Mouse (Mus musculus): ENCODE data around the gene Dock3.
"Not testable (repeated sequence)": the region's sequence is repeated elsewhere in the genome, so short reads cannot be mapped to it uniquely, and the experiment has no call there.

Gene Dock3

GRCm38 (mm10) chr9:107099487-107099886, 132.2 kb downstream of the Dock3 start:
- in situ Hi-C loops (cut with MboI; ENCODE audit: unreplicated experiment in 2 of 2) = no loop called here

GRCm38 (mm10) chr9:107089451-107089850, 142.3 kb downstream of the Dock3 start:
- in situ Hi-C loops (cut with MboI; ENCODE audit: unreplicated experiment in 2 of 2) = not testable (repeated sequence)

- in situ Hi-C loops (cut with MboI; ENCODE audit: unreplicated experiment in 2 of 2) = no loop called here
These were observed 144.2 kb downstream of the Dock3 start for GRCm38 (mm10) chr9:107087531-107087930.

GRCm38 (mm10) chr9:107037947-107038346, 193.8 kb downstream of the Dock3 start:
- in situ Hi-C loops (cut with MboI; ENCODE audit: unreplicated experiment in 2 of 2) = no loop called here

- in situ Hi-C loops (cut with MboI; ENCODE audit: unreplicated experiment in 2 of 2) = no loop called here
These were observed 204.1 kb downstream of the Dock3 start for GRCm38 (mm10) chr9:107027586-107027985.

DNA sequence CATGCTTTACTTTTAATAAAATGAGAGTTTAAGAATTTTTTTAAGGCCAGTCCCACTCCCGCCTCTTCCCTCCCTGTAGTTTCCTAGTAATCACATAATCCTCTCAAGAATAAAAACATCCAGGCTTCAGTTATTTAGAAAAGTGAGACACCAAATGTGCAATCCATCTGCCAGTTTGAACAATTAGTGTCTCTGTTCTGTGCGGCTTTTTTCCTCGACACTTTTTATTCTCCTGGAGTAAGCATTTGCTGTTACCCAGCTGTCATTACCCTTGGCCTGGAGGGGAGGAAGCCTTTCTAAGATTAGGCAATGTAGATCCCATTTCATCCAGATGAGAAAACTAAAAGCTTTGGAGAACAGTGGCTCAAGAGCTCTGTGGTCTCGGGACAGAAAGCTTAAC, 221.9 kb downstream of the Dock3 start:
- in situ Hi-C loops (cut with MboI; ENCODE audit: unreplicated experiment in 2 of 2) = no loop called here

DNA sequence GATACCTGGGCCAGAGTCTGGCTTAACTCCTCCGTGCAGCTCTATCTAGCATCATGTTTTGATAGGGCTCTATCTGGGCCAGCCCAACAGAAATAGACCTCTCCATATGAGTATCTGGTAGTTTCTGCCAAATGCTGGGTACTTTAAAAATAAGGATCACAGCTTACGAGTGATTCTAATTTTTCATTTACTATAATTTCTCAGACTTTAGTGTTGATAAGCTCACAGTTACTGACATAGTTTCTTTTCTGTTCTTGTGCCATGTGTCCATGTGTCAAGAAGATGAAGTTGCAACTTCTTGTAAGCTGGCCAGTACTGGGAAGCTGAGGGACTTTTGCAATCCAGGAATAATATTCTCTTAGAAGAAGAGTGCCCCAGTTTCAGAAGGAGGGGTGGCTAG, 228.5 kb downstream of the Dock3 start:
- in situ Hi-C loops (cut with MboI; ENCODE audit: unreplicated experiment in 2 of 2) = no loop called here

DNA sequence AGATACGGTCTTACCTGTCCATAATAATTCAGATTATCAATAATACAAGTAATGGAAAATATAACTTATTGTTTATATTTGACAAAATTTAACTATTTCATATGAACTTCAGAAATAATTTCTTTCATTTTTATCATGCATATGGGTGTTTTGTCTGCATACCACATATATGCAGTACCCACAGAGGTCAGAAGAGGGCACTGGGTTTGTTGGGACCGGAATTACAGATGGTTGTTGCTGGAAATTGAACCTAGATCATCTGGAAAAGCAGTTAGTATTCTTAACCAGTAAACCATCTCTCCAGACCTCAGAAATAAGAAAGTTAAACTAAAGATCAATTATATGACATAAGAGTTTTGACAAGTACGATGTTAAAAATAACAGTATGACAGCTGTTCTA, 261.0 kb downstream of the Dock3 start:
- in situ Hi-C loops (cut with MboI; ENCODE audit: unreplicated experiment in 2 of 2) = no loop called here

DNA sequence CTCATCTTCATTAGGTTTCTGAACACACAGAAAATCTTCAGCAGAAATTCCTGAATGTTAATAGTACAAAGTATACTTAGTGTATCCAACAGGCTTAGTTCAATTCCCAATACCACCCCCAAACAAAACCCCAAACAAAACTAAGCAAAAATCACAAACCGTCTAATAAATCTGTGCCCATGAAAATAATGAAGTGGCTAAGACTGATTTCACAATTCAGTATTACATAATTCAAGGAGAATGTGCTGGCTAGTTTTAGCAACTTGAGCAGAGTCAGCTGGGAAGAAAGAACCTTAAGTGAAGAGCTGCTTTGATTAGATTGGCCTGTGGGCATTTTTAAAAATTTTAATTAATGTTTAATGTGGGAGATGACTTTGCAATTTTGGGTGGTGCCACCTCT, 273.3 kb downstream of the Dock3 start:
- in situ Hi-C loops (cut with MboI; ENCODE audit: unreplicated experiment in 2 of 2) = no loop called here

- in situ Hi-C loops (cut with MboI; ENCODE audit: unreplicated experiment in 2 of 2) = no loop called here
These were observed 276.2 kb downstream of the Dock3 start for GRCm38 (mm10) chr9:106955486-106955885.

GRCm38 (mm10) chr9:106934998-106935397, 296.7 kb downstream of the Dock3 start:
- in situ Hi-C loops (cut with MboI; ENCODE audit: unreplicated experiment in 2 of 2) = no loop called here

DNA sequence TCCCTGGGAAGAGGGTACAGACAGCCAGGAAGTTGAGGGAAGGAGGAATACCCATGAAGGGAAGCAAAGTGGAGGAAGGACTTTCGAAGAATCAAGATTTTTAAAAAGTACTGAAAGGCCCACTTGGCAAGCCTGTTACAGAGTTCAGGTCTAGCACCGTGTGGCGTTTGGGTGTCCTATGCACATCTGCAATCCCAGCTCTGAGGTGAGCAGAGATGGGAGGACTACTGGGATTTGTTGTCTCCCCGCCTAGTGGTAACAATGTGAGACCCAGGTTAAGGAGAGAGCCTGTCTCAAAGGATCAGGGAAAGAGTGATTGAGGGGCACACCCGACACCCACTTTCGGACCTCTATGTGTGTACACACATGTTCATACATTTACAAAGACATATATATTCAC, 316.8 kb downstream of the Dock3 start:
- in situ Hi-C loops (cut with MboI; ENCODE audit: unreplicated experiment in 2 of 2) = loop anchor here (10.0 to 25.0 kb wide), 2 partner anchors 378 to 390 kb away; no protein-coding TSS in a partner anchor

GRCm38 (mm10) chr9:106913759-106914158, 317.9 kb downstream of the Dock3 start:
- in situ Hi-C loops (cut with MboI; ENCODE audit: unreplicated experiment in 2 of 2) = loop anchor here (10.0 to 25.0 kb wide), 2 partner anchors 376 to 389 kb away; no protein-coding TSS in a partner anchor

- in situ Hi-C loops (cut with MboI; ENCODE audit: unreplicated experiment in 2 of 2) = loop anchor here (10.0 to 25.0 kb wide), 2 partner anchors 374 to 387 kb away; no protein-coding TSS in a partner anchor
These were observed 320.1 kb downstream of the Dock3 start for GRCm38 (mm10) chr9:106911624-106912023.

DNA sequence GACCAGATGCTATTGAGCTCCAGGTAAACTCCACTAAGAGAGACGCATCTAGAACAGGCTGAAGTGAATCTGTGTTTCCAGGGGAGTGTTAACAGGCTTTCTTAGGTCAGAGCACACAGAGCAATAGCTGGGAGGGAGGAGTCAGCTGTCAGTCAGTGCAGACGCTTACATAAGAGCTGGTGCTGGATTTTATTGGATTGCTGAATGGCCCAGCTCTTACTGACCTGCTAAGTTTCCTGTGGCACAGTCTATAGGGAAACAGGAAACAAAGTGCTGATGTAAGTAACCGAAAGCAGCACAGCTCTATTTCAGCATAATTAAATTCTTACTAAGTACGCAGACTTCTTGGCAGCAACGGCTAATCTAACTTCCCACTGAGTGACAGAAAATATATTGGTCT, 323.0 kb downstream of the Dock3 start:
- in situ Hi-C loops (cut with MboI; ENCODE audit: unreplicated experiment in 2 of 2) = loop anchor here in 1 of 2 experiments (25.0 kb wide), 1 partner anchor 371 kb away; no protein-coding TSS in a partner anchor

- in situ Hi-C loops (cut with MboI; ENCODE audit: unreplicated experiment in 2 of 2) = loop anchor here in 1 of 2 experiments (25.0 kb wide), 1 partner anchor 371 kb away; no protein-coding TSS in a partner anchor
These were observed 323.5 kb downstream of the Dock3 start for GRCm38 (mm10) chr9:106908174-106908573.

GRCm38 (mm10) chr9:106906597-106906996, 325.1 kb downstream of the Dock3 start:
- in situ Hi-C loops (cut with MboI; ENCODE audit: unreplicated experiment in 2 of 2) = loop anchor here in 1 of 2 experiments (25.0 kb wide), 1 partner anchor 369 kb away; no protein-coding TSS in a partner anchor

DNA sequence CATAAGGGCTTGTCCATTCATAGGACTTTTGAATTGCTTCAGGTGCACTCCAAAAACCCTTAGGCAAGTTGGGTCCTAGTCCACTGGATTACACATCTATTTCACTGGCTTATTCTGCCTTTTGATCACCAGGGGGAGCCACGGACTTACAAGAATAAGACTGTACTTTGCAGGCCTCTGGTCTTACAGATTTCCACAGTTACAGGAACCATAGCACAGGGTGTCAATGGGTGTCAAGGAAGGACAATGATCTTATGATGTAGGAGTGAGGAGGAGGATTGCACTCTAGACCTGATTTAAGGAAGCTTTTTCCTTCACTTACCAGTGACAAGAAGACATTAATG, 327.9 kb downstream of the Dock3 start:
- in situ Hi-C loops (cut with MboI; ENCODE audit: unreplicated experiment in 2 of 2) = loop anchor here (5.0 to 25.0 kb wide), 5 partner anchors 344 to 609 kb away; no protein-coding TSS in a partner anchor

DNA sequence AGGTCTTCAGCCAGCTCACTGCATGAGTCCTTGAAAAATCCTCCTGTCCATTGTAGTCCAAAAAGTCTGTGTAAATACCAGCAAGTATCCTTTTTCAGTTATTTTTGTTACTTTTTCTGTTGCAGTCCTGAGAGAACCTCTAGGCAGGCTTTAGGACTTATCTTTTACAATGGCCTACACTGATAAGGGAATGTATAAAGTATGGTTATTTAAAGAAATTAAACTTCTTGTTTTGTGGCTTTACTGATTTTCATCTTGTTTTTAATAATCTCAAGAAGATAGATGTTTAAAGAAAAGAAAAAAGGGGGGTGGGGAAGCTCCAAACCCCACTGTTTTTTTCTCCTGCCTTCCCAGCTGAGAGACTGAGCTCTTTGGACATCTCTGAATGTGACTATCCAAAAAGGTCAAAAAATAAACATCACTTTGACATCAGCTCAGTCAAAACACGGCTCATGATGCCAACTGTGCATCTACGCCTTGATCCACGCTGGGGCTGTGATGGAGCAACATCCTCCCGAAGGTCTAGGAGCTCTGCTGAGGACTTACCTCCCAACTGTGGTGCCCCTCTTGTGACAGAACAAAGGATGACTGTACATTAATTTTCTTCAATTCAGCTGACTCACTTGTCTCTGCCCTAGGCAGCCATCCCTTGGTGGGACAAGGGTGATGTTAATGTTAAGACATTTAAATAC, 328.5 kb downstream of the Dock3 start:
- in situ Hi-C loops (cut with MboI; ENCODE audit: unreplicated experiment in 2 of 2) = loop anchor here (5.0 to 25.0 kb wide), 5 partner anchors 344 to 609 kb away; no protein-coding TSS in a partner anchor

DNA sequence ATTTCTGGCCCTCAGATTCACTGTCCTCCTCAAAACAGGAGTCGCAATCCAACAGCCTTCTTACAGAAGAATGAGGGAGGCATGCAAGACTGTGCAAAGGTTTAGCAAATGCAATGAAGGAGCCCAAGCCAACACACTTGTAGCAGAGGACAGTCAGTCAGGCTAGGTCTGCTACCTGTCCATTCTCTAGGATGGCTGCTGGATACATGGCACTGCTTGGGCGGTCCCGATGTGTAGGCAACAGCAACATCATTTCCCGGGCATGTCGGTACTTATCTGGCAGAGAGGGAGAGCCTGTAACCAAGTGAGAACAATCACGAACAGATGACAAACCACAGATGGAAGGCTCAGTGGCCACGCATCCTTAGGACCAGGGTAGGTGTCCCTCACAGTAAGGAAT, 330.1 kb downstream of the Dock3 start:
- in situ Hi-C loops (cut with MboI; ENCODE audit: unreplicated experiment in 2 of 2) = loop anchor here (5.0 to 25.0 kb wide), 5 partner anchors 346 to 611 kb away; no protein-coding TSS in a partner anchor

GRCm38 (mm10) chr9:106898901-106899300, 332.8 kb downstream of the Dock3 start:
- in situ Hi-C loops (cut with MboI; ENCODE audit: unreplicated experiment in 2 of 2) = loop anchor here (5.0 to 10.0 kb wide), 3 partner anchors 436 to 636 kb away; partner anchors contain the start of genes Hemk1 (in 1 of the 2) and Tmem115 (in 1 of the 2)

- in situ Hi-C loops (cut with MboI; ENCODE audit: unreplicated experiment in 2 of 2) = loop anchor here (5.0 to 10.0 kb wide), 4 partner anchors 71 to 641 kb away; partner anchors contain the start of genes Tex264 (in 2 of the 2), Dcaf1 (in 1 of the 2), Hemk1 (in 1 of the 2) and Tmem115 (in 1 of the 2)
These were observed 338.4 kb downstream of the Dock3 start for GRCm38 (mm10) chr9:106893327-106893726.

Data from v-Abl transformed pro-B cells (cell line).